Mouse (Mus musculus): Measurements from ENCODE around the gene Bbs9.

DNA sequence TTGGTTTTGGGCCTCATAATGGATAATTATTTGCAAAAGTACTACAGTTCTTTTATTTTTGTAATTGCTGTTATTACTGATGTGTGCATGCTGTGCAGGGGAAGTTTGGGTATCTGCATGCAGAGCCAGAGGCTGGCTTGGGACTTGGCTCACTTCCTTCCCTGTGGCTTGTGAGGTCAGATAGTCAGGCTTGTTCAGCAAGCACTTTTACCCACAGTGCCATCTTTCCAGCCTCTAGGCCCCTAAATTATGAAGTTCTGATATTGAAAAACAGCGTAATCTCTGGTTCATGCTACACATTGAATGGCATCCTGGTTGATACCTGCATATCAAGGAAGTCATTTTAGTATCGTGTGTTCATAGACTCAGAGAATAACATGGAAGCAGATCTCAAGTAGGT is 197.4 kb downstream of the Bbs9 start:
- no peak for TF ChIP-seq HCFC1 (IDR thresholded peaks at IDR 0.05; ENCODE audit: borderline replicate concordance, insufficient read depth, low read length)
- TF ChIP-seq ZC3H11A (IDR thresholded peaks at IDR 0.05; ENCODE audit: borderline replicate concordance, low read depth, low read length), result no peak
- no peak for TF ChIP-seq CHD2 (IDR thresholded peaks at IDR 0.05; ENCODE audit: low read depth, low read length)

Data from ES-E14 (cell line).